In the genomic region with DNA sequence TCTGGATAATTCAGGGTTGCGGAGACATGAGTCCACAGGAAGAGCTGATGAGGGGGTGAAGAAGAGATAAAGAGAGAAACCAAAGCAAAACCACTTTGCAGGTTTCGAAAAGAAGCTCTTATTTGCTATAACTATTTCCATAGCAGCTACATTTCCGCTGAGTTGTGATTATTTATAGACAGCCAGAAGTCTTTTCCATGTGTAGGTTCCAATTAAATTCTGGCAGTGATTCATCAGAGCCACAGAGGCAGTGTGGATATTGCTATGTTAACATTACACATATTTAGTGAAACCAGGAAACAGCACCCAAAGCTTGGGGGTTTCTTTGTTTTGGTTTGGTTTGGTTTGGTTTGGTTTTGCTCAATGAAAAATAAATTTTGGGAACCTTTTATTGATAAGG, we compare ENCODE assay signal across 27 mouse cellular contexts. TPM values are rescaled to one million over a fixed set of nuclear protein-coding genes. Genes with fewer than 3 reads are reported as not detected.
DNase-seq lines count a peak whose midpoint lies in the region; ATAC-seq and TF ChIP-seq lines count a peak whose summit lies in the region.
"Had no signal": no experiment of that assay in that cellular context is flagged by ENCODE, and none has a peak within 500 bp of the region (broad histone marks: within the 10 kb centered on the region; RNA-seq: fewer than 3 reads in every experiment).

No protein-coding gene starts in this region.

- DNase-seq in embryonic facial prominence, embryonic 14.5 days (ENCODE audit: low spot score): peak; percentile 70
- no peak for DNase-seq in embryonic facial prominence, embryonic 10.5 days (ENCODE audit: low spot score)
- peak; percentile 46 for DNase-seq in forebrain, postnatal 0 days
- peak; percentile 62 for DNase-seq in brain, adult 2 months (ENCODE audit: low read depth, low spot score)
- DNase-seq: adrenal gland, adult 8-10 months; adrenal gland, postnatal 14 days; adrenal gland, postnatal 36 days; B cell, adult 2 months; cerebellum, adult 11 months; cerebellum, adult 18-20 months; cerebellum, adult 8-10 months; cerebellum, adult 9-11 months; cerebellum, postnatal 14 days; cerebellum, postnatal 36 days; embryo, embryonic 11 days had no signal

- ATAC-seq in embryonic facial prominence, embryonic 14.5 days (ENCODE audit: low read depth): no peak
- peak; percentile 20; the same call in 1 of the 2 replicates for ATAC-seq in forebrain, postnatal 0 days
- ATAC-seq in forebrain, embryonic 13.5 days: no peak
- ATAC-seq: activated CD4-positive, CD25-positive, alpha-beta regulatory T cell, adult 4 months; CD4-positive, CD25-positive, alpha-beta regulatory T cell, adult 4 months; forebrain, embryonic 15.5 days; Patski had no signal

- H3K36me3 ChIP-seq in embryonic facial prominence, embryonic 14.5 days (ENCODE audit: control insufficient read depth, insufficient read depth, low read length): no peaks in the 10 kb centered on the region
- no peaks in the 10 kb centered on the region for H3K36me3 ChIP-seq in embryonic facial prominence, embryonic 10.5 days (replicated peaks)
- H3K36me3 ChIP-seq in forebrain, postnatal 0 days (ENCODE audit: insufficient read depth): no peaks in the 10 kb centered on the region
- no peaks in the 10 kb centered on the region for H3K36me3 ChIP-seq in forebrain, embryonic 13.5 days (ENCODE audit: poor library complexity, severe bottlenecking)
- H3K36me3 ChIP-seq: embryonic facial prominence, embryonic 12.5 days; embryonic facial prominence, embryonic 15.5 days; forebrain, embryonic 10.5 days; forebrain, embryonic 15.5 days; G1E had no signal

- H3K9me3 ChIP-seq in embryonic facial prominence, embryonic 14.5 days (ENCODE audit: control insufficient read depth, low read length): no peaks in the 10 kb centered on the region
- no peaks in the 10 kb centered on the region for H3K9me3 ChIP-seq in embryonic facial prominence, embryonic 10.5 days
- H3K9me3 ChIP-seq in forebrain, postnatal 0 days (ENCODE audit: low read length): no peaks in the 10 kb centered on the region
- no peaks in the 10 kb centered on the region for H3K9me3 ChIP-seq in forebrain, embryonic 13.5 days (replicated peaks)
- H3K9me3 ChIP-seq: embryonic facial prominence, embryonic 12.5 days; embryonic facial prominence, embryonic 15.5 days; forebrain, embryonic 10.5 days; forebrain, embryonic 15.5 days had no signal

- WGBS in embryonic facial prominence, embryonic 14.5 days: 61% methylated on average over 3 of the region's 3 CpGs
- 86% methylated on average over 3 of the region's 3 CpGs for WGBS in embryonic facial prominence, embryonic 10.5 days
- 60% methylated on average over 3 of the region's 3 CpGs for WGBS in forebrain, postnatal 0 days
- 94% methylated on average over 3 of the region's 3 CpGs for WGBS in forebrain, embryonic 13.5 days

- no peaks in the 10 kb centered on the region for H3K27me3 ChIP-seq in embryonic facial prominence, embryonic 14.5 days (replicated peaks; ENCODE audit: control insufficient read depth, insufficient read depth, low read length)
- no peaks in the 10 kb centered on the region for H3K27me3 ChIP-seq in embryonic facial prominence, embryonic 10.5 days (replicated peaks; ENCODE audit: low read depth, poor library complexity, severe bottlenecking)
- no peaks in the 10 kb centered on the region for H3K27me3 ChIP-seq in forebrain, postnatal 0 days (ENCODE audit: insufficient read depth, low read length)
- H3K27me3 ChIP-seq in forebrain, embryonic 13.5 days: no peaks in the 10 kb centered on the region
- H3K27me3 ChIP-seq: CH12.LX; embryonic facial prominence, embryonic 15.5 days; forebrain, embryonic 15.5 days; Patski had no signal

- no peak overlapping the region for H3K27ac ChIP-seq in embryonic facial prominence, embryonic 14.5 days (replicated peaks; ENCODE audit: low read depth, low read length)
- H3K27ac ChIP-seq in embryonic facial prominence, embryonic 10.5 days (replicated peaks): no peak overlapping the region
- H3K27ac ChIP-seq in forebrain, postnatal 0 days (ENCODE audit: low read depth, low read length): no peak overlapping the region
- no peak overlapping the region for H3K27ac ChIP-seq in forebrain, embryonic 13.5 days
- H3K27ac ChIP-seq: embryonic facial prominence, embryonic 12.5 days; embryonic facial prominence, embryonic 15.5 days; forebrain, embryonic 10.5 days; forebrain, embryonic 15.5 days had no signal

- no peak overlapping the region; the same call in 1 of the 2 replicates for H3K4me2 ChIP-seq in embryonic facial prominence, embryonic 14.5 days (ENCODE audit: low read depth, low read length)
- H3K4me2 ChIP-seq in forebrain, postnatal 0 days (ENCODE audit: low read depth): no peak overlapping the region
- H3K4me2 ChIP-seq in forebrain, embryonic 13.5 days: no peak overlapping the region
- H3K4me2 ChIP-seq: embryonic facial prominence, embryonic 12.5 days; embryonic facial prominence, embryonic 15.5 days; forebrain, embryonic 15.5 days had no signal

- no peak overlapping the region for H3K4me3 ChIP-seq in embryonic facial prominence, embryonic 14.5 days (ENCODE audit: low read depth, low read length)
- H3K4me3 ChIP-seq in embryonic facial prominence, embryonic 10.5 days: no peak overlapping the region
- H3K4me3 ChIP-seq in forebrain, postnatal 0 days (ENCODE audit: low read depth, low read length): no peak overlapping the region
- no peak overlapping the region for H3K4me3 ChIP-seq in forebrain, embryonic 13.5 days
- H3K4me3 ChIP-seq: embryonic facial prominence, embryonic 12.5 days; embryonic facial prominence, embryonic 15.5 days; erythroblast, embryonic 14.5 days; forebrain, embryonic 10.5 days; forebrain, embryonic 15.5 days had no signal

- TF ChIP-seq CTCF in forebrain, postnatal 0 days (IDR thresholded peaks at IDR 0.05; ENCODE audit: low read depth): no peak

- no peaks in the 10 kb centered on the region; the same call in 1 of the 2 replicates for H3K4me1 ChIP-seq in embryonic facial prominence, embryonic 14.5 days (ENCODE audit: control insufficient read depth, insufficient read depth, low read length)
- H3K4me1 ChIP-seq in embryonic facial prominence, embryonic 10.5 days: no peaks in the 10 kb centered on the region
- no peaks in the 10 kb centered on the region for H3K4me1 ChIP-seq in forebrain, postnatal 0 days (ENCODE audit: insufficient read depth)
- no peaks in the 10 kb centered on the region for H3K4me1 ChIP-seq in forebrain, embryonic 13.5 days
- H3K4me1 ChIP-seq: embryonic facial prominence, embryonic 12.5 days; embryonic facial prominence, embryonic 15.5 days; forebrain, embryonic 10.5 days; forebrain, embryonic 15.5 days had no signal

- H3K9ac ChIP-seq in embryonic facial prominence, embryonic 14.5 days (ENCODE audit: low read depth, low read length): no peak overlapping the region
- no peak overlapping the region for H3K9ac ChIP-seq in forebrain, postnatal 0 days
- H3K9ac ChIP-seq in forebrain, embryonic 13.5 days: no peak overlapping the region
- H3K9ac ChIP-seq: embryonic facial prominence, embryonic 12.5 days; embryonic facial prominence, embryonic 15.5 days; forebrain, embryonic 15.5 days had no signal

RNA-seq across cellular contexts. Expression of gene Tmem200c, which starts 37.8 kb away (rescaled TPM):
- 1.1 and 2.0 TPM in 2 replicates for polyA plus RNA-seq in embryonic facial prominence, embryonic 14.5 days (2014; fragmentation: Nextera tagmentation; extraction: Ambion mirVana)
- polyA plus RNA-seq in embryonic facial prominence, embryonic 10.5 days (2016; fragmentation: Nextera tagmentation; extraction: Ambion mirVana): 1.5 and 1.6 TPM in 2 replicates
- 9.6 and 12.9 TPM in 2 replicates for total RNA-seq in forebrain, postnatal 0 days (2014; rRNA removed)
- 1.7 and 2.0 TPM in 2 replicates for polyA plus RNA-seq in forebrain, postnatal 0 days (2015; fragmentation: Nextera tagmentation; extraction: Ambion mirVana)
- polyA plus RNA-seq in forebrain, embryonic 13.5 days (2015; fragmentation: Nextera tagmentation; extraction: Ambion mirVana): 1.3 and 1.5 TPM in 2 replicates
- total RNA-seq: CH12.LX; common myeloid progenitor, adult 5-6 weeks had no signal
- polyA plus RNA-seq: activated CD4-positive, CD25-positive, alpha-beta regulatory T cell, adult 4 months; CD4-positive, CD25-positive, alpha-beta regulatory T cell, adult 4 months; erythroblast, embryonic 14.5 days; G1E had no signal
